Mouse (Mus musculus) heart, postnatal 0 days (tissue): ENCODE measurements at regions not wholly inside any gene's neighbourhood (a gene's known extent, or its start where the extent isn't known, plus 50 kb on each side); places are given as distances from the start of the nearest gene placed in this dataset.
"Not testable (repeated sequence)": the region's sequence is repeated elsewhere in the genome, so short reads cannot be mapped to it uniquely, and the experiment has no call there.

Experiments
- CTCF ChIP-seq: IDR thresholded peaks from 2 replicates; pipeline ENCODE4 v1.5.1; 2016; ENCODE audit warnings: antibody characterized with exemption, control low read depth, low read depth
- EP300 ChIP-seq: IDR thresholded peaks from 2 replicates; pipeline ENCODE4 v1.6.1; 2016; ENCODE audit warnings: antibody characterized with exemption, low read depth

DNA sequence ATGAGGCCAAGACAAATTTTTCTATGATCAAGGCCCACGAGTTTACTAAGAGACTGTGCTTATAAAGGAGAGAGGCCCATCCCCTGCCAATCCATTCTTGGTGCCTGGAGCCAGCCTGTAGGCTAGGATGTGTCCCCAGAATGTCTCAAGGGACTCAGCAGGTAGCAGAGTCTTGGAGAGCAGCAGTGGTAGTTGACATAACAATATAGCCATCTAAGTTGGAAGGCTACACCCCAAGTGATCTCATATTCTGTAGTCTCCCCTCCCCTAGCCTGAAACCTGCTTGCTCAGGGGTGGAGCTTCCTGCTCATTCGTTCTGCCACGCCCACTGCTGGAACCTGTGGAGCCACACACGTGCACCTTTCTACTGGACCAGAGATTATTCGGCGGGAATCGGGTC is 95.5 kb upstream of the Cenpw start:
- not testable (repeated sequence) for TF ChIP-seq CTCF, EP300
